Mouse (Mus musculus): ENCODE results near the gene Sh2d6.

Gene Sh2d6

GRCm38 (mm10) chr6:72521607-72522006 lies at the start of gene Sh2d6:
TSS of gene Sh2d6 (minus strand) at chr6:72521707.
- DNase-seq (ENCODE audit: low spot score) = no peak

GRCm38 (mm10) chr6:72570644-72571397 lies 49.3 kb upstream of the Sh2d6 start:
- DNase-seq (ENCODE audit: low spot score) = no peak

DNA sequence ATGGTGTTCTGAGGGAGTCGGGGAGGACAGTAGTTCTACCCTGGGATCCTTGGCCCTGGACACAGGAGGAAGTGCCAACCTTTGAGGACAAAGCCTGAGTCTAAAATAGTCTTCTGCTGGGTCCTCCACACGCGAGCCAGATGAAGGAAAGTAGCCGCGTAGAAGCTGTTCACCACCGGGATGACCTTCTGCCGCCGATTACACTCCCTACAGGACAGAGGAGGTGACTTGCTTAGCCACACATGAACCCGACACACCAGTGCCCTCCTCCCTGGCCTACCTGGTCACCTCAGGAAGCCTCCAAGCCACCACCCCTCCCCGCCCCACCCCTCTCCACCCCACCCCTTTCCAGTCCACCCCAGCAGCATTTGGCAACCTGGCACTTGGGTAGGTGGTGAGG lies 47.2 kb upstream of the Sh2d6 start:
- no peak for DNase-seq (ENCODE audit: low spot score)

- no peak for DNase-seq (ENCODE audit: low spot score)
These were observed 46.0 kb upstream of the Sh2d6 start for GRCm38 (mm10) chr6:72567508-72567907.

- peak; percentile 83 for DNase-seq (ENCODE audit: low spot score)
These were observed 44.5 kb upstream of the Sh2d6 start for GRCm38 (mm10) chr6:72566044-72566443.

DNA sequence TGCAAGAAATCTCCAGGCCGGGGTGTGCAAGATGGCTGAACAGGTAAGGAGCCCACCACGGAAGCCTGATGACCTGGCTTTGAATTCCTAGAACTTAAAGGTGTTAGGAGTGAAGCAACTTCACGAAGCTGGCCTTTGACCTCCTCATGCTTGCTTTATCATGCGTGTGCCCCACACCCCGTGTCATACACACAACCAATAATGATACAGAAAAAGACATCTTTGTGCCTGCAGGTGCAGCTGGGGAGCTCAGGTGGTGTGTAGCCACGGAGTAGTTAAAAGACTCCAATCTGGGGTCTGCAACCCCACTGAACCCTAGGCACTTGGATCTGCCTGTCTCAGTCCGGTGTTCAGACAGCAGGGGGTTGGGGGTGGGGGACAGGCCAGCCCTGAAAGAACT lies 44.0 kb upstream of the Sh2d6 start:
- DNase-seq (ENCODE audit: low spot score) = no peak

DNA sequence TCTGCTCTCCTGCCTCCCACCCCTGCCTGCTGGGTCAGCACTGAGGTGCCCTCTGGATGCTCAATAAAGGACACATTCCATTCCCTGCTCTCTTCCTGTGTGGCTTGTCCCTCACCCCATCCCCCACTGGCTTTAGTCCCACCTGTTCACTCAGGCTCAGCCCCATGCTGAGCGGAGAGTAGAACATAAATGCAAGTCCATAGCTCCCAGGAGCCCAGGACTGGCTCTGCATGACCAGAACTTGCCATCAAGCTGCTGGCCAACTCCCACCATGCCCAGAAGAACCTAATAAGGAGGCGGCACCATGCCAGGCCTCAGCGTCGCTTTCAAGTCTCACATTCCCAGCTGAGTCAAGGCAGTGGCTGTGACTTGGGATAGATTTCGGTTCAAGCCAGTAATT lies 41.4 kb upstream of the Sh2d6 start:
- no peak for DNase-seq (ENCODE audit: low spot score)

- no peak for DNase-seq (ENCODE audit: low spot score)
These were observed 41.0 kb upstream of the Sh2d6 start for GRCm38 (mm10) chr6:72562486-72562885.

DNA sequence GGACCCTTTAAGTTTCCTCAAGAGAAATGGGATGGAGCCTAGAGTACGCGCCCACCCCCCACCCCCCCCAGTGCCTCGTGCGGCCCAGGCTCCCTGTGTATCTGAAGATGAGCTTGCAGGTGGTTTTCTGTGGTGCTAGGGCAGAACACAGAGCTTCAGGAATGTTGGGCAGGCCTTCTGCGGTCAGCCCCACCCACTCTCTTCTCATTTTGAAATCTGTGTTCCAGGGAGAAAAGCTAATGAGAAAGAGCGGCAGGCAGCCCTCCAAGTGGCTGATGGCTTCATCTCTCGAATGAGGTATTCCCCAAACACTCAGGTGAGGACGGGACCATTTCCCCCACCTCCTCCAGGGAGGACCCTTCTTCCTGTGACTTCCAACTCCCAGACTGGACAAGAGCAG lies 39.3 kb upstream of the Sh2d6 start:
- DNase-seq (ENCODE audit: low spot score) = no peak

DNA sequence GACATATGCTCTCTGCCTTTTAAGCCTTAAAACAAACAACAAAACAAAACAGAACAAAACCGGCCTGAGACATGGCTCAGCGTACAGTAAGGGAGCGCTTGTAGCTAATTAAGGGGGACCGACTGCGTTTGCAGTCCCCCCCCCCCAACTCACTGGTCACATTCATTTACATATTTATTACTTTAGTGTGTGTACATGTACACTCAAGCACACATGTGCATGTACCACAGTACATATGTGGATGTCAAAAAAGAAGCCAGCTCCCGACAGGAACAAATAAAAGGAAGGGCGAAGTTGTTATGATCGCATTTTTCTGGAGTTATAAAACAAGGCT lies 31.5 kb upstream of the Sh2d6 start:
- no peak for DNase-seq (ENCODE audit: low spot score)

- DNase-seq (ENCODE audit: low spot score) = no peak
These were observed 30.9 kb upstream of the Sh2d6 start for GRCm38 (mm10) chr6:72552171-72553078.

DNA sequence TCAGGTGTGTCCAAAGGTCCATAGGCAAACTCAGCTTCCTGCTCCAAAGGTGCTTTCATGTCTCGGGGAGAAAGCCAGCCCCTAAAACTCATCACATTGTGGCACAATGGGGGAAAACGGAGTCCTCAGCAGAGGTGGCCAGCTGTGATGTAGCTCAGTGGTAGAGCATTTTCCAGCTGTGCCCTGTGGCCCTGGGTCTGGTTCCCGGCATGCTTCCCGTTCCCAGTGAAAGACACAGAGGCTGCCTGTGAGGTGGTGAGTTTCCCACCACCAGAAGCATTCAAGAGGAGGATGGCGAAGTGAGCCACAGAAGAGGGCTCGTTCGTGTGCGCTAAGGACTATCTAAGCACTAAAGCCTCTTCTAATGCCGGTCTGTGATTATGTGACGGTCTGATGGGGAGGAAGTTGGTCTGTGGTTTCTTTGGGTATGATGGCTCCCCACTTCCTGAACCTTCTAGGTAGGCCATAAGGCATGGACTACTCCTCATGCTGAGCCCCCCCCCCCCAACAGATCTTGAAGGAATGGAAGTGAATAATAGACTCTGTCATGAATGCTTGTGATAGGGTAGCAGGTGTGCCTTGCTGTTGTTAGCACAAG lies 29.1 kb upstream of the Sh2d6 start:
- DNase-seq (ENCODE audit: low spot score) = no peak

DNA sequence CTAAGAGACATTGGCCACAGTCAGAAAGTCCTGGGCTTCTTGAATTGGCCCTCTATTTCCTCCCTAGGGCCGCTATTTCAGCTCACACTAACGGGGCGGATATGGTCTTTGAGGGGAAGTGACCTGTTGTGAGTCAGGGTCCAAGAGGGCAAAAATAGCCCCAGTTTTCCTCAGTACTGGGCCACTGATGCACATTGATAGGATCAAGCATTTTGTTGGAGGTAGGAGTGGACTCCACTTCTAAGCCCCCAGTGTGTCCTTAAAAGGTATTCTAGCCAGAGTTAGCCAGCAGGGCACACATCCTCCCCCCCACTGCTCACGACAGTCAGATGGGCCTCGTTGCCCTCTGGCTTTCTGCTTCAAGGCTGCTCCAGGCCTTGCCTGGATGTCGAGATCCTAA lies 28.5 kb upstream of the Sh2d6 start:
- no peak for DNase-seq (ENCODE audit: low spot score)

DNA sequence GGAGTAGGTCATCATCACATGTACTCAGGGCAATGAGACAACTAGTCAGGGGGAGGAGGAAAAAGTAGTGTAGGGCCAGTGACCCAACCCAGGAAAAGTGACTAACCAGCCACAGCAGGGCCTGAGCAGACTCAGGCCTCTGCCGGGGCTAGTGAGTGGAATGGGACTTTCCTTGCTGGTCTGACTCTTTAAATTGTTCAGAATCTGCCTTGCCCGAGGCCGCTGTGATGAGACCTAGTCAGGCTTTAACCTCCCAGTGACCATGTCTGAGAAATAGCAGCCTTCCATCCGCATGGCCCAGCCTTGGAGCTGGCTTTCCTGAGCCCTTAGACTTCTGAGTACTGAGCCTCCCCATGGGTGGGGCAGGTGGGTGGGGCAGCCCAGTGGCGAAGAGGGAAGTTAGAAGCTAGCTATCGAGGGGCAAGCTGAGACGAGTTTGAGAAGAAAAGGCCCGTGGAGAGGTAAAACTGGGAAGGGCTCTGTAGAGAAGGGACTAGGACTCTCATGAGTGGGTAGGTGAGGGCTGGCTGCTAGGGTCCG lies 27.6 kb upstream of the Sh2d6 start:
- no peak for DNase-seq (ENCODE audit: low spot score)

GRCm38 (mm10) chr6:72547862-72548261 lies 26.4 kb upstream of the Sh2d6 start:
- DNase-seq (ENCODE audit: low spot score) = no peak

- no peak for DNase-seq (ENCODE audit: low spot score)
These were observed 25.6 kb upstream of the Sh2d6 start for GRCm38 (mm10) chr6:72547121-72547520.

- no peak for DNase-seq (ENCODE audit: low spot score)
These were observed 23.9 kb upstream of the Sh2d6 start for GRCm38 (mm10) chr6:72545377-72545776.

- DNase-seq (ENCODE audit: low spot score) = no peak
These were observed 22.9 kb upstream of the Sh2d6 start, which contains the start of gene Capg for GRCm38 (mm10) chr6:72544283-72544987. TSS of gene Capg (plus strand) at chr6:72544391.

GRCm38 (mm10) chr6:72543265-72543850 lies 21.9 kb upstream of the Sh2d6 start:
- no peak for DNase-seq (ENCODE audit: low spot score)

DNA sequence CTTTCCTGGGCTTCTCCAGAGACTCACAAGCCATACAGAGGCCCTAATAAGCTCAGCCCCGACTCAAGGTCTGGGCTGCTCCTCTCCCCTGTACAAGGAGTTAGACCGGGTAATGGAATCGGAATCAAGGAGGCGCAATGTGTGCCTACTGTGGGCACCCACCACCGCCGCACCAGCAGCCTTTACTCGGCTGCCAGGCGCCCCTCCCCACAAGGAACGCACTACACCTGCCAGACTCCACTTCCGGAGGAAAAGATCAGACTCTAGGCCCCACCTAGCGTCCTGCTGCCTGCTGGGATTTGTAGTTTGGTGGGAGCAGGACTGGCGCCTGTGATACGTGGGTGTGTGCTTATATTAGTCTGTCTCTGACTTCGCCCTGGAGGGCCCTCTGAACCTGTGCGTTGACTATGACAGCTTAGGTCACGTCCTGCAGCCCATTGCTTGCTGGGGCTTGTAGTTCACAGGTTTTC lies 17.1 kb upstream of the Sh2d6 start:
- peak; percentile 91 for DNase-seq (ENCODE audit: low spot score)

GRCm38 (mm10) chr6:72537998-72538500 lies 16.5 kb upstream of the Sh2d6 start:
- DNase-seq (ENCODE audit: low spot score) = no peak
